Mouse (Mus musculus) embryonic facial prominence, embryonic 11.5 days (tissue): ENCODE measurements around the gene Kif18a. TPM values are rescaled to one million over a fixed set of nuclear protein-coding genes. Genes with fewer than 3 reads are reported as not detected.

Experiments used
- ATAC-seq: fragments of 200-750 bp; cut with Nextera tagmentation; replicated peaks from 2 replicates; pipeline ENCODE4 v1.8.0; 2017; ENCODE audit warnings: low read depth; ENCODE audit not compliant: insufficient number of reproducible peaks, low FRiP score, low TSS enrichment
- DNase-seq: peaks from one replicate; pipeline ENCODE4 v3.0.0-alpha.2; 2015; ENCODE audit warnings: low spot score
- H3K27ac ChIP-seq: fragments of 300-500 bp; sonication (generic); replicated peaks from 2 replicates; pipeline ENCODE4 v1.5.1; 2014; ENCODE audit warnings: mild to moderate bottlenecking, low read depth, low read length, control low read depth
- H3K27me3 ChIP-seq: fragments of 300-500 bp; sonication (generic); 2 replicates; pipeline ENCODE4 v1.6.1; 2014; ENCODE audit warnings: mild to moderate bottlenecking, low read length, moderate library complexity, mixed read lengths; ENCODE audit not compliant: control insufficient read depth, insufficient read depth
- H3K36me3 ChIP-seq: fragments of 300-500 bp; sonication (generic); replicated peaks from 2 replicates; pipeline ENCODE4 v1.6.1; 2014; ENCODE audit warnings: low read depth, mild to moderate bottlenecking, low read length, moderate library complexity, mixed read lengths; ENCODE audit not compliant: control insufficient read depth, insufficient read depth
- H3K4me1 ChIP-seq: fragments of 300-500 bp; sonication (generic); 2 replicates; pipeline ENCODE4 v1.6.1; 2014; ENCODE audit warnings: low read length, mixed read lengths; ENCODE audit not compliant: control insufficient read depth, insufficient read depth
- H3K4me2 ChIP-seq: fragments of 300-500 bp; sonication (generic); 2 replicates; pipeline ENCODE4 v1.6.1; 2014; ENCODE audit warnings: low read depth, mild to moderate bottlenecking, control low read depth, low read length, moderate library complexity
- H3K4me3 ChIP-seq: fragments of 300-500 bp; sonication (generic); 2 replicates; pipeline ENCODE4 v1.5.1; 2014; ENCODE audit warnings: low read depth, low read length, control low read depth
- H3K9ac ChIP-seq: fragments of 300-500 bp; sonication (generic); replicated peaks from 2 replicates; pipeline ENCODE4 v1.6.1; 2014; ENCODE audit warnings: mild to moderate bottlenecking, control low read depth, low read length
- H3K9me3 ChIP-seq: fragments of 300-500 bp; sonication (generic); replicated peaks from 2 replicates; pipeline ENCODE4 v1.6.1; 2016; ENCODE audit warnings: mild to moderate bottlenecking, low read length, inconsistent platforms, mixed read lengths; ENCODE audit not compliant: control insufficient read depth
- WGBS: fragments of 180-500 bp; shearing (Covaris S2); extraction: QIAGEN DNeasy Blood & Tissue Kit; methylation state at CpG from one replicate; pipeline ENCODE4 v1.1.7; 2014; 5-methylcytosine and 5-hydroxymethylcytosine counted together
- polyA plus RNA-seq: library from polyadenylated mRNA; unstranded; fragments of >200 nt; fragmentation: Nextera tagmentation; extraction: Ambion mirVana; gene quantifications from 2 replicates; pipeline ENCODE4 v1.2.1, GENCODE M21; 2014

Gene Kif18a
- polyA plus RNA-seq, 1 experiment from 2014 or later: 44.2 TPM

GRCm38 (mm10) chr2:109280272-109280599 is 302 bp upstream of the Kif18a start:
- H3K27ac ChIP-seq: no peak overlapping the region
- no peaks in the 10 kb centered on the region for H3K9me3 ChIP-seq
- peak overlapping the region; percentile 65 for H3K4me2 ChIP-seq
- no peaks in the 10 kb centered on the region for H3K27me3 ChIP-seq
- no peaks in the 10 kb centered on the region for H3K36me3 ChIP-seq
- ATAC-seq (no peak; the same call in 1 of the 2 replicates), DNase-seq (no peak)
- H3K4me1 ChIP-seq: no peaks in the 10 kb centered on the region
- 5% methylated on average over 4 of the region's 4 CpGs for WGBS
- peak overlapping the region; percentile 35; the same call in 1 of the 2 replicates for H3K9ac ChIP-seq
- peak overlapping the region; percentile 74 for H3K4me3 ChIP-seq

- Histone ChIP-seq H3K9me3 (no peaks in the 10 kb centered on the region), H3K27ac (peak overlapping the region; percentile 73; the same call in 1 of the 2 replicates), H3K4me2 (peak overlapping the region; percentile 65), H3K4me1 (no peaks in the 10 kb centered on the region), H3K4me3 (peak overlapping the region; percentile 74), H3K36me3 (no peaks in the 10 kb centered on the region), H3K9ac (peak overlapping the region; percentile 73), H3K27me3 (no peaks in the 10 kb centered on the region)
- WGBS: 0% methylated on average over 1 of the region's 1 CpGs
- DNase-seq: no peak
- ATAC-seq: no peak
Observed at GRCm38 (mm10) chr2:109281341-109281690, 778 bp downstream of the Kif18a start.

GRCm38 (mm10) chr2:109284121-109284520 is 3.6 kb downstream of the Kif18a start:
- no peaks in the 10 kb centered on the region for H3K27me3 ChIP-seq
- no peak overlapping the region for H3K9ac ChIP-seq
- H3K36me3 ChIP-seq: no peaks in the 10 kb centered on the region
- no peaks in the 10 kb centered on the region for H3K9me3 ChIP-seq
- no peak overlapping the region for H3K27ac ChIP-seq
- WGBS: 93% methylated on average over 3 of the region's 3 CpGs
- ATAC-seq: no peak
- no peaks in the 10 kb centered on the region for H3K4me1 ChIP-seq
- no peak overlapping the region for H3K4me3 ChIP-seq
- DNase-seq: no peak
- no peak overlapping the region for H3K4me2 ChIP-seq

- Histone ChIP-seq H3K4me3 (no peak overlapping the region), H3K4me2 (no peak overlapping the region), H3K9ac (no peak overlapping the region), H3K27me3 (no peaks in the 10 kb centered on the region), H3K36me3 (no peaks in the 10 kb centered on the region), H3K9me3 (no peaks in the 10 kb centered on the region), H3K4me1 (no peaks in the 10 kb centered on the region), H3K27ac (no peak overlapping the region)
- ATAC-seq (no peak), DNase-seq (no peak)
- 96% methylated on average over 6 of the region's 6 CpGs for WGBS
Observed at GRCm38 (mm10) chr2:109289327-109289726, 8.8 kb downstream of the Kif18a start.

- no peaks in the 10 kb centered on the region for H3K27me3 ChIP-seq
- no peak overlapping the region for H3K9ac ChIP-seq
- no peaks in the 10 kb centered on the region for H3K4me1 ChIP-seq
- no peak overlapping the region for H3K27ac ChIP-seq
- no peaks in the 10 kb centered on the region for H3K9me3 ChIP-seq
- WGBS: 91% methylated on average over 5 of the region's 5 CpGs
- no peak overlapping the region for H3K4me3 ChIP-seq
- H3K36me3 ChIP-seq: no peaks in the 10 kb centered on the region
- no peak overlapping the region for H3K4me2 ChIP-seq
- DNase-seq (no peak), ATAC-seq (no peak)
Observed at GRCm38 (mm10) chr2:109296264-109296663, 15.7 kb downstream of the Kif18a start.

- Histone ChIP-seq H3K4me3 (no peak overlapping the region), H3K9me3 (no peaks in the 10 kb centered on the region), H3K27ac (no peak overlapping the region), H3K36me3 (peaks cover 4% of the 10 kb centered on the region), H3K9ac (no peak overlapping the region), H3K27me3 (no peaks in the 10 kb centered on the region), H3K4me1 (no peaks in the 10 kb centered on the region), H3K4me2 (no peak overlapping the region)
- 98% methylated on average over 1 of the region's 1 CpGs for WGBS
- no peak for DNase-seq
- no peak for ATAC-seq
Observed at GRCm38 (mm10) chr2:109298160-109298559, 17.6 kb downstream of the Kif18a start.

- no peak overlapping the region for H3K9ac ChIP-seq
- no peaks in the 10 kb centered on the region for H3K4me1 ChIP-seq
- H3K9me3 ChIP-seq: no peaks in the 10 kb centered on the region
- H3K27ac ChIP-seq: no peak overlapping the region
- ATAC-seq (no peak), DNase-seq (no peak)
- WGBS: 87% methylated on average over 3 of the region's 3 CpGs
- H3K4me3 ChIP-seq: no peak overlapping the region
- no peak overlapping the region for H3K4me2 ChIP-seq
- no peaks in the 10 kb centered on the region for H3K27me3 ChIP-seq
- H3K36me3 ChIP-seq: peaks cover 4% of the 10 kb centered on the region
Observed at GRCm38 (mm10) chr2:109302234-109302633, 21.7 kb downstream of the Kif18a start.

GRCm38 (mm10) chr2:109303638-109304037 is 23.1 kb downstream of the Kif18a start:
- Histone ChIP-seq H3K36me3 (peaks cover 4% of the 10 kb centered on the region), H3K4me2 (no peak overlapping the region), H3K4me3 (no peak overlapping the region), H3K9ac (no peak overlapping the region), H3K4me1 (no peaks in the 10 kb centered on the region), H3K27ac (no peak overlapping the region), H3K27me3 (no peaks in the 10 kb centered on the region), H3K9me3 (no peaks in the 10 kb centered on the region)
- DNase-seq (no peak), ATAC-seq (no peak)
